Mouse (Mus musculus) A20 (cell line): ENCODE measurements around the gene L1cam.

Experiments
- DNase-seq: peaks from one replicate; pipeline ENCODE4 v3.0.0-alpha.2; 2011; ENCODE audit warnings: low read depth, low spot score

The L1cam gene

DNA sequence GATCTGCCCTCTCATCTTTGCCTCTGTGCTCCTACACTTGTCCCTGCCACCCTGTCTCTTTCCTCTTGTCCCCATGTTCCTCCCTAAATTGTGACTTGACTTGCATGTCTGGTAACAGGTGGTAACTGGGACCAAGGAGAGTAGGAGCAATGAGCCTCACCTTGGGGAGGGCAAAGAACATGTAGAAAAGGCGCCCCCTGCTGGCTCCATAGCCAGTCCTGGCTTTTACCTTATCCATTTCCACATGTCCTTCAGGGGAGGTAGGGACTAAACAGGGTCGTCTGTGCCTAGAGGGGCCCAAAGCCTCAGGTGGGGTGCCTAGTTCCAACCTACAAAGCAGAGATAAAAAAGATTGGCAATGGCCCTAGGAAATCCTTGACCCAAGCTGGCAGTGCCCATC lies at the start of gene L1cam:
Gene L1cam (minus strand): TSS at position 387 of the 400 bp plus-strand sequence.
- DNase-seq: peak; percentile 42

DNA sequence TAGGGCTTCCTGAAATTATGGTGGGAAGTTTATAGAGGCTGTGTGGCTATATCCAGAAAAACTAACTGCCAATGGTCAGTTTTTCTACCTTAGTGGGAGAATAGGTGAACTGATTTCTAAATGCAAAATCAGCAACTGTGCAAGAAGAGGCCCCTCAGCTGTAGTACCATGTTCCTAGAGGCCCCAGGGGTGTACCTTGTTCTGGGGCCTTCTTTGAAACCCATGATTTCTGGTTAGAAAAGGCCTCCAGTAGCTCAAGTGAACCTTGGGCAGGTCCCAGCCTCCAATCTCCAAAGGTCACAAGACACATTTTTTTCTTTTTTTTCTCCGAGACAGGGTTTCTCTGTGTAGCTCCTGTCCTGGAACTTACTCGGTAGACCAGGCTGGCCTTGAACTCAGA lies 46.4 kb upstream of the L1cam start:
- DNase-seq: no peak

DNA sequence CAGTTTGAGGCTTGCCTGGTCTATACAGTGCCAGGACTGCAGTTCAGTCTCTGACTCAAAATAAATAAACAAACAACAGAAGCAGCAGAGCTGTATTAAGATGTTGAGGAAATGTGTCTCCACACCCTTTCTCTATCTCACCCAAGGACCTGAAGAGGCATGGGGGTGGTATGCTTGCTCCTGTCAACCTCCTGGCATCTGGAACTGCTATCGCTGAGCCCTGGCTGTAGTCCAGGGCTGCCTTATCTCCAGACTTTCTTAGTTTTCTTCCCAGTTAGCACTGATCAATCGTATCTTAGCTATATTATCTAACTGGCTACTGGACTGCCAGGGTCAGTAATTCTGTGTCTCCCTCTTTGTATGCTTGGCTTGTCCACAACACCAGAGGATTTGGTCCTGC lies 46.0 kb upstream of the L1cam start:
- DNase-seq: no peak

DNA sequence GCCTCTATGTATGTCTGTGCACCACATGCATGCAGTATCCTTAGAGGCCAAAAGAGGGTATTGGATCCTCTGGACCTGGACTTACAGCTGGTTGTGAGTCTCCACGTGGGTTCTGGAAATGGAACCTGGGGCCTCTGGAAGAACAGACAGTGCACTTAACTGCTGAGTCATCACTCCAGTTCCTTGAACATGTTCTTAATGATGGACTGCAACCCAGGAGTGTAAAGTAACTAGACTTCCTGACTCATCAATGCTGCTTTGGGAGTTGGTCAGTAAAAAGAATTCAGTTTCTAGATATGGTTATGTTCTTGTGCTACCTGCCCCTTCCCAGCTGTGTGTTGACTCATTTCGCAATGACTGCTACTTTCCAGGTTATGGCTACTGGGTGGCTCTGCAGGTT lies 36.0 kb upstream of the L1cam start:
- DNase-seq: no peak

DNA sequence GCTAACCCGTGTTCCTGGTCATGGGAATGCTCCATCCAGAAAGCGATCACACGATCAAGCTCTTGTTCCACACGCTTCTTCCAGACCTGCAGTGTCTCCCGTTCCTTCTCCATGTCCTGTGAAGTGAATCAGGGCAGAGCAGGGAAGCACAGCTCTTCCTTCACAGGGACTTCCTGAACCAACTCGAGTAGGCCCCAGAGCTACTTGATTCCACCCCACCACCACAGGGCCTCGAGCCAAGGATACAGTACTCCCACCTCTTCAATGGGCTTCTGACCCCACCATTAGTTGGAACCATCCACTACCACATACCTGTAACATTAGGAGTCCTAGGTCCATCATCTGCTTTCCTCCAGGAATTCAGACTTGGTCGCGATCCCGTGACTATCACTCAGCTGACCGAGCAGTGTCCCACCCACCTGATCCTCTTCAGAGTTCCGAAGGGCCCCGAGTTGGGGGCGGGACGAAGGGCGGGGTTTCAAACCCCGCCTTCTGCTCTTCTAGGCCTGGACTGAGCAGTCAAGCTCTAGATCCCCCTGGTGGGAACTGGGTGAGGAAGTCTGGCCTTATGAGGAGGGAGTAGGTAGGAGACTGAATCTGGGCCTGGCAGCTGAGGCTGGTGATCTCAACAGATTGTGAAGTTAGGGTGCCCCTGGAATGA lies 34.6 kb upstream of the L1cam start, which contains the start of gene Renbp:
Gene Renbp (minus strand): TSS at position 449 of the 661 bp plus-strand sequence.
- DNase-seq: peak; percentile 80

DNA sequence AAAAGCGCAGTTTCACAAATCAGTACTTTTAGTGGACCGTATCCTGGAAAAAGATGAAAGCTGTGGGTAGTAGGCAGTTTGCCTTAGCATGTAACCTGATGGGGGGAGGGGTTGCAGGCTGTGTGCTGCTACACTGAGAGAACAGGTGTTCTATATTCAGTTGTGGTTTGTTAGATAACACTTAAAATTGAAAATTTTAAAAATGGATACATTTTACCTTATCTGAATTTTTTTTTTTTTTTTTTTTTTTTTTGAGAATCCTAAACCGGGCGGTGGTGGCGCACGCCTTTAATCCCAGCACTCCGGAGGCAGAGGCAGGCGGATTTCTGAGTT lies 26.6 kb upstream of the L1cam start:
- DNase-seq: no peak

DNA sequence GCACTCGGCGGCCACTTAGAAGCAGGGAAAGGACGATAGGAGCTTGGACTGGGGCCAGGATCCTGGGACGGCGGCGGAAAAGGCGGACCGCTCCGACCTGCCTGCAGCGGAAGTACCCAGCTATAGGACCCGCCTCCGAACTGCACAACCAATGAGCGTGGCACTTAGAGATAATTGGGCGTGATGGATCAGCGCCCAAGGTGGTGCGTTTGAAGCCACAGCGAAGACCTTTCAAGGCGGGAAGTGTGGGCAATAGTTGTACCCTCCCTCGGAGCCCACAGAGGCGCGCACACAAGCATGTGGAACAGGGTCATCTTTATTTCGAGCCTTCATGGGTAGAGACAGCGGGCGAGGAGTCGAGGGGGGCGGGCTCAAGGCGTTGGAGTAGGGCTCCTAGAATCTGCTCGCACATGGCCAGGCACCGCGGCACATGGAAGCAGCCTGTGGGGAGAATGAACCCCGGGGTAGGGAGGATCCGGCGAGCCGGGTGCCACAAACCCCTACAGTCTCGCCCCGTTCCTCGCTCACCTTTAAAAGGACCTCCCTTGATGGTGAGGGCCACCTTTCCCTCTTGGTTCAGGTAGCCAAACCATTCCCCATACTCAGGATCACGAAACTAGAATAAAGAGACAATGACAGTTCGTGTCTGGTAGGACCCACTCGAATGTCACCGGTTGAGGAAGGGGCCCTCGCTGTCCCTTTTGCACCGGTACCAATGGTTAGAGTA lies 26.1 kb upstream of the L1cam start, which contains the start of the genes Arhgap4 and Naa10:
Gene Arhgap4 (minus strand): TSS at position 48 of the 727 bp plus-strand sequence.
Gene Naa10 (minus strand): TSS at position 122 of the 727 bp plus-strand sequence.
- DNase-seq: peak; percentile 89

DNA sequence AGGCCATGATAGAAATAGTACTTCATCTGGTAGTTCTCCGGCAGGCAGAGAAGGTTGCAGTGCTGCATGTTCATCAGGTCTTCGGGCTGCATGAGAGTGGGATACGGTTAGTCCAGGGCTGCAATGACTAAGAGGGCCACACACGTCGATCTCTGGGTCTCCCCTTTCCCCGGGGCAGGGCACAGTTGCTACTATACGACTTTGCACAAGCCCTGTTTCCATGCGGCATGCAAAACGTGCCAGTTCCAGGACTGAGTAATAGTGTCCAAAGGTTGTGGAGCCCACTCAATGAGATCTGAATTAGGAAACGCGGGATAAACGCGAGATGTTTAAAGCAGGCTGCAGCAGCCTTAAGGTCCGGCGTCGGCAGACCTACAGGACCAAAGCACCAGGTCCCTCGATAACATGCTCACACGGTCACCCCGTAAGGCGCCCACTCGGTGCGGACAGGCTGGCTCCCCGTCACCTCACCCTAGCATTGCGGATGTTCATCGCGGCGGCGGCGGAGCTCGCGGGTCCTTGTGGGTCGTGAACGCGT lies 25.4 kb upstream of the L1cam start:
- DNase-seq: no peak

DNA sequence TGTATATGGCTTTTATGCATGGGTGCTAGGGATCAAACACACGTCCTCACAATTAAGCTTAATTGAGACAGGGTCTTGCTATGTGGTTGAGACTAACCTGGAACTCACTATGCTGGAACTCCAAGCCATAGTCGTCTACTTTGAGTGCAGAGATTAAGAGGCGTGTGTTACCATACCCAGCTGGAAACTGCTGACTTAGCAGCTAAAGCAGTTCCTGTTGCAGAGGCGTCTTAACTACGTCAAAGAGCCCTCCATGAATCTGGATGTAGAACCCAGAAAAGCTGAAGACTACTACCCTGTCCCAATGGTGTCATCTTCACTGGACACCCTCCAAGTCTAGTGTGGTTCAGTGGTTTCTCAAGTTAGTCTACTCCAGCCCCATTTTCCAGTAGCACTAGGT lies 22.7 kb upstream of the L1cam start:
- no peak for DNase-seq

DNA sequence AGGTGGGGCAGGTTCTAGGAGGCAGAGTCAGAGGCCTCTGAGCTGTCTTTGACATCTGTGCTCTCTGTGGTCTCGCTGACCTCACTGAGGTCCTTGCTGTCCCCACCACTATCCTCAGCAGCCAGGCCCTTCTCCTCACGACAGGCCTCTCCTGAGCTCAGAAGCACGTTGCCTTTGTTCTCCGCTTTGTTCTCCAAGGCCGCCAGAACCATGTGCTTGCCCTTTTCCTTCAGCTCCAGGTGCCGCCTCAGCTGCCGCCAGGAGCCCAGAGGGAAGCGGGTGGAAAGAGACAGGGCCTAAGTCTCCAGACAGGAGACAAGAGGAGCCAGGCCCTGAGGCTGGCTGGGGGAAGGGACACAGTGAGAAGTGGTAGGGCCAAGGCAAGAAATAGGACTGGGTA lies 21.0 kb upstream of the L1cam start:
- DNase-seq: no peak

DNA sequence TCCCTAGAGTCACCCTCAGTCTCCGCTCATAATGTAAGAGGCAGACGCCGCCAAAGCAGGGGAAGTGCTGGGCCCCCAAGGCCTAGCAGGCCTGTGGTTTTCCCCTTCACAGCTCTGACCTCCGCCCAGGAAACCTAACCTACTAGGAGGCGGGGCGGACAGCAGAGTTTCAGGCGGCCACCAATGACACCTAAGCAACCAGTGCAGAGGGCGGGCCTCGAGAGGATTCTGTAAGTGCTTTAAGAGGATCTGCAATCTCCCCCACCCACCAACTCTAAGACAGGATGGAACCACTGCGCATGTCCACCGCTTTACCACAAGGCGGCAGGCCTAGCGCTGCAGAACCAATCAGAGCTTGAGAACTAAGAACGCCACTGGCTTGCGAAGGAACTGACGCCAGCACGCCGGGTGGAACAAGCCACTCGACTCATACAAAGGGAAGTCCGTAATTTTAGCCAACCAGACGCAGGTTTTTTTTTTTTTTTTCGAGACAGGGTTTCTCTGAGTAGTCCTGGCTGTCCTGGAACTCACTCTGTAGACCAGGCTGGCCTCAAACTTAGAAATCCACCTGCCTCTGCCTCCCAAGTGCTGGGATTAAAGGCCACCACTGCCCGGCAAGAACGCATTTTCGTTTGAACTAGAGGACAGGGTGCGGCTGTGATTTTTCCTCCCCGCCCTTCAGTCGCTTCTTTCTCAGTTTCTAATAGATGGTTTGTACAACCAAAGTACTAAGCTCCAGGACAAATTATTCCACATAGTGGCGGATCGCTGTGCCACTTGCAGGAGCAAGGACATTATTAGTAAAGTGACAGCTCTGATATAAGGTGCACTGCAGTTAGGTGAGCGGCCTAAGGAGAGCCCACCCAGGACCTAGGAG lies 19.2 kb upstream of the L1cam start:
- DNase-seq: peak; percentile 96

DNA sequence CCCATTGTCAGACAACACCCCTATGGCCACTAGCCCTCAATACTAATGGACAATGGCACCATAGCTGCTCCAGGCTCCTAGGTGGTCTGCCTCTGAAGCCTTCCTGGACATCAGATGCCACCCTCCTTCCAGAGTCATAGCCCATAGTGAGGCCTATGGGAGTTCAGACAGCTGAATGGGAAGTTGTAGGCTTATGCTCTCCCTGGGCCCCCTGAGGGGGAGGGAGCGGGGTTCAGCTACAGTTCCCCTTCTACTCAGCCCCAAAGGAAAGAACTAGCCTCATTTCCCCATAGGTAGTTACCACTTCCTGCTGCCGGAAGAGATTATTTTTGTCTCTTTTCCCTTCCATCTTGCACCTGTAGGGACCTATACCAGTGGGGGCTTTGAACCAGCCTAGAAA lies 15.7 kb upstream of the L1cam start:
- DNase-seq: peak; percentile 75

DNA sequence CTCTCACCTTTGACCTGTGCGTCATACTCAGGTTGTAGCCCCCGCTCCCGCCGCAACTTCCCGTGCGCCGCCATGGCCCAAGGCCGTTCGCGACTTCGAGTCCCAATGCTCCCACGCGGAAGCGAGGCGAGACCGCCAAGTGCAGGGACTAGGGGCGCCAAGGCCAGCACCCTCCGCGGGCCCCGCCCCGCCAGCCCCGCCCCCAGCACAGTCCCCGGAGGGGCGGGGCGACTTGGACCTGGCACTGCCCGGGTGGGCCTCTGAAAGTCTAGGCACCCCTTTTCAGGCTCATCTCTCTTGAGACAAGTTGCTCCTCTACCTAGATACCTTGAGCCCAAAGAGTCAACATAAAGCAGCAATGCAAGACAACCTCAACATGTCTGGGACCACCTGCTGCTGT lies 15.3 kb upstream of the L1cam start:
- DNase-seq: peak; percentile 79

DNA sequence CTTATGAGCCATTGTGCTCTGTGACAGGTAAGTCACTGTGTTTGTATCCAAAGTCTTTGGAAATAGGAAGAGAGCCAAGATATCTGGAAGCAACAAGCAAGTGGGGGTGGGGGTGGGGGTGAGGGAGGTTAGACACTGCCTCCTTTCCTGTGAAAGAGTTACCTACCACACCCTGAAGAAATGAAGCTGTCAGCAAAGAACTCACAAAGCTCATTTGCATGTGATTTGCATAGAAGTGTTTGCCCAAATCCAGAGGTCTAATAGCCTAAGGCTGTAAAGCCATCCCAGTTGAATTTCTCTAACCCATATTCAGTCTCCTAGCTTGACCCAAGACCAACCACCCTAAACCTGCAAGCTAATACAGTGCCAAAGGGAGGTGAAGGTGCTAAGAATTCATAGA lies 14.5 kb upstream of the L1cam start:
- peak; percentile 48 for DNase-seq

DNA sequence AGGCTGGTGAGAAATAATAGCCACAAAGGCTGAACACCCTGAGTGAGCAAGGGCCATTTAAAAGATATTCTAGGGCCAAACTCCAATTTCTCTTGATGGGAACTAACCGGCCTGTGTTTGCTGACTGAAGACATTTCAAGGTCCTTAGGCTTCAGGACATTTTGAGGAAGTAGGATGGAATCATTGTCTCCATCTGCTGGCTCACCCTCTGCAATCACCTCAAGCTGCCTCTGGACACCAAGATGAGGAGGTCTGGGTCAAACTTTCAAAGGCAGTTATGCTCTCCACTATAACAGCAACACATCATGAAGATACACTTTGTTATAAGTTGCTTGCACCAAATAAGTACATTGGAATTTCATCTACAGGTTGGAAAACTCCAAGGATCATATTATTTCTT lies 14.1 kb upstream of the L1cam start:
- no peak for DNase-seq

DNA sequence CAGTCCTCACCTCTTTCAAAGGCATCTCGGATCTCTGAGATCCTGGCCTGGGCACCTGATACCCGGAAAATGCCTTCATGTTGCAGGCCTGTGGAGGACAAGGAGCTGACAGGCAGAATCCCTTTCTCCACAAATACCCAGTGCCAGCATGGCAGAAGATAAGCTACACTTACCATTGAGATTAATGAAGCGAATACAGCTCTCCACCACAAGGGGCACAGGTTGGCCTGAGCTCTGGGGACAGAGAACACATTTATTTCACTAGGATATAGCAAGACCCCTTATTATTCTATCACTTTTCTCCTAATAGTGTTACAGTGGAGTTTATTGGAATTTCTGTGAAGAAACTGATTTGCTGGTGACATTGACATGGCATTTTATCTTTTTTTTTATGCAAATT lies 2.1 kb upstream of the L1cam start:
- DNase-seq: no peak

DNA sequence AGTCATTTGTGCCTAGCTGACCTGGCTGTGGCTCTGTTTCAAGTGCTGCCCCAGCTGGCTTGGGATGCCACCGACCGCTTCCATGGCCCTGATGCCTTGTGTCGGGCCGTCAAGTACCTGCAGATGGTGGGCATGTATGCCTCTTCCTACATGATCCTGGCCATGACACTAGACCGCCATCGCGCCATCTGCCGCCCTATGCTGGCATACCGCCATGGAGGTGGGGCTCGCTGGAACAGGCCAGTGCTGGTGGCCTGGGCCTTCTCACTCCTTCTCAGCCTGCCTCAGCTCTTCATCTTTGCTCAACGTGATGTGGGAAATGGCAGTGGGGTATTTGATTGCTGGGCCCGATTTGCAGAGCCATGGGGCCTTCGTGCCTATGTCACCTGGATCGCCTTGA lies 3.1 kb downstream of the L1cam start:
- no peak for DNase-seq

DNA sequence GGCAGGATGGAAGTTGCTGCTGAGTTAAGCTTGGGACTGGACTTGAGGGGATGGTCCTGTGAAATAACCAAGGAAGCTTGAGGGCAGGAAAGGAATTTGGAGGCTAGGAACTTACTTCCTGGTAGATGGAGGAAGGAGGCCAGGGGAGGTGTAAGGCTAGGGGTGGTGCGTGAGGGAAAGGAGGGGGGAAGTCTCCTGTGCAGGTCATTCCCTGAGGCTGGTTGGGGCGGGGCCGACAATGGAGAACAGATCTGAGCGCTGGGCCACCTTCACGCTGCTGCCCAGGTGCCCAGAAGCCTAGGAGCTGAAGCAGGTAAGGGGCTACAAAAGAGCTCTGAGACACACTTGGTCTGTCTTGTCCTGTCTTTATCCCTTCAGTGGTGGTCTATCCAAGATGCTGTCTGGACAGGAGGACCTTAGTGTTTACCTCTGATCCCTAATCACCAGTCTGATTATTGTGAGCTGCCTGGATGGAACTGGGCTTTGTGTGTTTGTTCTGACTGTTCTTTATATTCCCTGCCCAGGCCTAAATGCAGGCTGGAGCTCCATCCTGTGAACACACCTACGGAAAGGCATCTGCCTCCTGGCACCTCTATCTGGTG lies 4.3 kb downstream of the L1cam start, which contains the start of gene Avpr2:
Gene Avpr2 (plus strand): TSS at position 552 of the 602 bp plus-strand sequence.
- DNase-seq: no peak

DNA sequence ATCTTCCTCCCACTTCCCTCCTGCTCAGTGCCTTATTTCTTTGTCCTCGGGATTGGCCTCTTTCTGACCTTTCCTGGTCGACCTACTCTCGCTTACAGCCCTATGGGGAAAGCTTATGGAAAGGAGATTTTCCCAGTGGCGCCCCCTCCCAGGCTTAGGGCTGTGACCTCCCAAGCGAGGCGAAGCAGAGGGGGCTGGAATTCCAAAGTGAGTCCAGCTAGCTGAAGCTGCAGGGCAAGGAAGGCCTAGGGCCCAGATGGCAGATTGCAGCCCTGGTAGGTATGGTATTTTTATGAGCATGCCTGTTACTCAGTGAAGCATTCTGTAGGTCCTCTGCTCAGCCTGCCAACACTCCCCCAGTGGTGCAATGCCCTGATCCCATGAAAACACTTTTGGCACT lies 14.4 kb downstream of the L1cam start:
- DNase-seq: no peak

DNA sequence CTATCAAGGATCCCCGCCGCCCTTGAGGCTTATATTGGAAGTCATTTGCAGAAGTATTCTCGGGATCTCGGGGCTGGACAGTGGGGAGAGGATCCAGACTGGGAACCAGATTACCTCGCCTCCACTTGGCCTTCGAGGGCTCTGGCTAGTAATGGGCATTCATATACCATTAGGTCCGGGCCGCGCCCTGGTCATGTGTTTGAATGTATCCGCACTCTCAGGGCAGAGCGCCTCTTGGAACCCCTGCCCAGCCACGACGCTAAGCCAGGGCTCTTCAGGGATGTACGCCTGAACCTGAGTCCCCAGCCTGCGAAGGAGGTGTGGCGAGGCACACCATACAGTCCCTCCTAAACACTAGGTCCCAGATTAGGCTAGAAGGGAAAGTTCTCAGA lies 14.9 kb downstream of the L1cam start:
- peak; percentile 1 for DNase-seq

DNA sequence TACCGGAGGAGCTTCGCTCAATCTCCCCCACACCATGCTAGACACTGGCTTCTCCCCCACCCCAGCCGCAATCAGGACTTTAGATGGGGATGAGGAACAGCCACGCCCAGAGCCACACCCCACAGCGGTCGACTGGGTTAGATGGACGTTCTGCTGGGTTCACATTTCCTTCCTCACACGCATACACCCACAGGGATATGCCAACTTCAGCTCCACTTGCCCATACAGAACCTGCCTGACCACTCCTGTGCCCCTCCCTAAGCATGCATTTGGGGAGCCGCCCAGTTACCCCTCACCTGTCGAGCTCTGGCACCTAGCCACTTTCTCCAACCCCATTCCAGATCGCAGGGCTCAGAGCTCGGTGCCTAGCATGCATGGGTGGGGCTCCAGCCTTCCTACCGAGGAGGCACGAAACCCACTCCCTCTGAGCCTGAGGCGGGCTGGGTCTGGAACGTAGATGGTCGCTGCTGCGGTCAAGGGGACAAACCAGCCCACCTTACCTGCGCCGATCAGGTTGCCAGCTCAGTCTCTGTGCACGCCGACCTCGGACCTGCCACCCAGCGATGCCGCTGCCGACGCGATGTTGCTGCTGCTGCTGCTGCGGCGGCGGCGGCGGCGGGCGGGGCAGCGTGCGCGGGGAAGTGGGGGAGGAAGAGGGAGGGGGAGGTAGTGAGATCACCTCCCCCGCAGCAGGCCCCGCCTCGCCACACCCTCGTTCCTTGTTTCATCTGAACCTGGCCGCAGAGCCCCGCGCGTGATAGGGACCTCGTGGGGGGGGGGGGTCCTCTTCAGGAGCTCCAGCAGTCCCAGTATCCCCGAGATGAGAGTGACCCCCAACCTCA lies 15.5 kb downstream of the L1cam start:
- peak; percentile 43 for DNase-seq
